Mouse (Mus musculus) forebrain, embryonic 14.5 days (tissue): ENCODE results near the gene C4b. TPM values are rescaled to one million over a fixed set of nuclear protein-coding genes. Genes with fewer than 3 reads are reported as not detected.

Source experiments
- ATAC-seq: fragments of 200-750 bp; cut with Nextera tagmentation; 2 replicates; pipeline ENCODE4 v1.8.0; 2017; ENCODE audit warnings: mild to moderate bottlenecking, moderate library complexity
- DNase-seq: peaks from one replicate; pipeline ENCODE4 v3.0.0-alpha.2; 2015; ENCODE audit warnings: low spot score
- H3K27ac ChIP-seq: fragments of 300-500 bp; sonication (generic); 2 replicates; pipeline ENCODE4 v1.5.1; 2014; ENCODE audit warnings: low read depth, mild to moderate bottlenecking, control low read depth, low read length, moderate library complexity
- H3K27me3 ChIP-seq: fragments of 300-500 bp; sonication (generic); replicated peaks from 2 replicates; pipeline ENCODE4 v1.6.1; 2014; ENCODE audit warnings: low read length, control low read depth, mixed read lengths; ENCODE audit not compliant: control insufficient read depth, insufficient read depth
- H3K36me3 ChIP-seq: fragments of 300-500 bp; sonication (generic); 2 replicates; pipeline ENCODE4 v1.6.1; 2014; ENCODE audit warnings: low read length, control low read depth; ENCODE audit not compliant: control insufficient read depth, insufficient read depth
- H3K4me1 ChIP-seq: fragments of 300-500 bp; sonication (generic); 2 replicates; pipeline ENCODE4 v1.6.1; 2014; ENCODE audit warnings: antibody characterized with exemption, low read length, control low read depth; ENCODE audit not compliant: control insufficient read depth, insufficient read depth
- H3K4me2 ChIP-seq: fragments of 300-500 bp; sonication (generic); 2 replicates; pipeline ENCODE4 v1.6.1; 2014; ENCODE audit warnings: mild to moderate bottlenecking, control low read depth, low read length
- H3K4me3 ChIP-seq: fragments of 300-500 bp; sonication (generic); 2 replicates; pipeline ENCODE4 v1.5.1; 2014; ENCODE audit warnings: low read depth, low read length, control low read depth
- H3K9ac ChIP-seq: fragments of 300-500 bp; sonication (generic); 2 replicates; pipeline ENCODE4 v1.6.1; 2014; ENCODE audit warnings: mild to moderate bottlenecking, low read length, control low read depth, moderate library complexity
- H3K9me3 ChIP-seq: fragments of 300-500 bp; sonication (generic); replicated peaks from 2 replicates; pipeline ENCODE4 v1.6.1; 2016; ENCODE audit warnings: low read length, control low read depth, mixed read lengths; ENCODE audit not compliant: control insufficient read depth
- WGBS: fragments of 180-500 bp; shearing (Covaris S2); extraction: QIAGEN DNeasy Blood & Tissue Kit; methylation state at CpG from one replicate; pipeline ENCODE4 v1.1.7; 2014; 5-methylcytosine and 5-hydroxymethylcytosine counted together
- microRNA-seq: library from miRNA; unstranded; fragments of <30 nt; microRNA quantifications from one replicate; pipeline ENCODE4, GENCODE M21; 2016
- polyA plus RNA-seq: library from polyadenylated mRNA; unstranded; fragments of >200 nt; fragmentation: Nextera tagmentation; extraction: Ambion mirVana; gene quantifications from 2 replicates; pipeline ENCODE4 v1.2.1, GENCODE M21; 2014

C4b gene
- polyA plus RNA-seq, 1 experiment from 2014 or later = not detected

- ATAC-seq = no peak
- H3K9me3 ChIP-seq = no peaks in the 10 kb centered on the region
- H3K36me3 ChIP-seq = no peaks in the 10 kb centered on the region
- DNase-seq = no peak
- no peak overlapping the region for H3K27ac ChIP-seq
- no peak overlapping the region for H3K9ac ChIP-seq
- H3K4me2 ChIP-seq = no peak overlapping the region
- no peak overlapping the region for H3K4me3 ChIP-seq
- H3K27me3 ChIP-seq = no peaks in the 10 kb centered on the region
- H3K4me1 ChIP-seq = no peaks in the 10 kb centered on the region
- 81% methylated on average over 4 of the region's 4 CpGs for WGBS
These were observed 63.1 kb downstream of the C4b start for GRCm38 (mm10) chr17:34680621-34681020.

GRCm38 (mm10) chr17:34680191-34680590 is 63.5 kb downstream of the C4b start:
- no peak overlapping the region for H3K4me3 ChIP-seq
- no peak overlapping the region for H3K27ac ChIP-seq
- H3K36me3 ChIP-seq = no peaks in the 10 kb centered on the region
- no peak for DNase-seq
- no peak for ATAC-seq
- no peaks in the 10 kb centered on the region for H3K9me3 ChIP-seq
- H3K4me2 ChIP-seq = no peak overlapping the region
- WGBS = 85% methylated on average over 26 of the region's 26 CpGs
- no peak overlapping the region for H3K9ac ChIP-seq
- H3K4me1 ChIP-seq = no peaks in the 10 kb centered on the region
- no peaks in the 10 kb centered on the region for H3K27me3 ChIP-seq

Small RNA genes within 50 kb of the gene (microRNA-seq; reads per million reads assigned to microRNA genes)
- gene Gm27471 = not detected

Other genes starting within 250 kb of the C4b start
- gene Btnl6, start 226.5 kb downstream of the C4b start, polyA plus RNA-seq = not detected in 2 replicates
- gene Notch4, start 179.6 kb downstream of the C4b start, polyA plus RNA-seq = 4.1 and 6.0 TPM in 2 replicates
- gene Gpsm3, start 154.1 kb downstream of the C4b start, polyA plus RNA-seq = 3.7 and 4.5 TPM in 2 replicates
- gene Pbx2, start 152.6 kb downstream of the C4b start, polyA plus RNA-seq = 6.4 and 9.6 TPM in 2 replicates
- gene Ager, start 146.0 kb downstream of the C4b start, polyA plus RNA-seq = 1.1 and 1.5 TPM in 2 replicates
- gene Rnf5, start 140.2 kb downstream of the C4b start, polyA plus RNA-seq = 222 TPM in 2 replicates
- gene Agpat1, start 139.6 kb downstream of the C4b start, polyA plus RNA-seq = 88.6 and 106 TPM in 2 replicates
- 7.6 and 8.7 TPM in 2 replicates for gene Egfl8, start 127.9 kb downstream of the C4b start, polyA plus RNA-seq
- gene Ppt2, start 115.4 kb downstream of the C4b start, polyA plus RNA-seq = 23.8 and 24.6 TPM in 2 replicates
- 5.0 and 5.5 TPM in 2 replicates for gene Prrt1, start 114.3 kb downstream of the C4b start, polyA plus RNA-seq
- 12.6 and 14.9 TPM in 2 replicates for gene Fkbpl, start 99.1 kb downstream of the C4b start, polyA plus RNA-seq
- 75.0 and 90.9 TPM in 2 replicates for gene Atf6b, start 96.7 kb downstream of the C4b start, polyA plus RNA-seq
- gene Tnxb, start 73.3 kb downstream of the C4b start, polyA plus RNA-seq = 0.04 and 0.10 TPM in 2 replicates
- gene Cyp21a1, start 60.7 kb upstream of the C4b start, polyA plus RNA-seq = not detected in 2 replicates
- gene Stk19, start 93.1 kb upstream of the C4b start, polyA plus RNA-seq = 31.7 and 33.8 TPM in 2 replicates
- gene Dxo, start 93.1 kb upstream of the C4b start, polyA plus RNA-seq = 54.9 and 66.4 TPM in 2 replicates
- gene Skiv2l, start 106.3 kb upstream of the C4b start, polyA plus RNA-seq = 36.6 and 46.9 TPM in 2 replicates
- 82.9 and 92.3 TPM in 2 replicates for gene Nelfe, start 106.5 kb upstream of the C4b start, polyA plus RNA-seq
- gene Cfb, start 118.6 kb upstream of the C4b start, polyA plus RNA-seq = 0.93 and 0.94 TPM in 2 replicates
- gene Zbtb12, start 135.6 kb upstream of the C4b start, polyA plus RNA-seq = 3.5 and 3.8 TPM in 2 replicates
- gene Gm20547, start 138.2 kb upstream of the C4b start, polyA plus RNA-seq = 0.28 TPM in 1 of 2 replicates, not detected in the other
- gene C2, start 154.4 kb upstream of the C4b start, polyA plus RNA-seq = 1.3 and 1.4 TPM in 2 replicates
- 62.5 and 76.9 TPM in 2 replicates for gene Ehmt2, start 154.6 kb upstream of the C4b start, polyA plus RNA-seq
- not detected in 2 replicates for gene Slc44a4, start 170.6 kb upstream of the C4b start, polyA plus RNA-seq
- 16.2 and 20.0 TPM in 2 replicates for gene Neu1, start 187.4 kb upstream of the C4b start, polyA plus RNA-seq
- gene Hspa1b, start 215.4 kb upstream of the C4b start, polyA plus RNA-seq = 0.15 TPM in 1 of 2 replicates, not detected in the other
- not detected in 2 replicates for gene Gm20481, start 226.0 kb upstream of the C4b start, polyA plus RNA-seq
- gene Hspa1a, start 228.3 kb upstream of the C4b start, polyA plus RNA-seq = 1.4 and 3.7 TPM in 2 replicates
- gene Hspa1l, start 228.8 kb upstream of the C4b start, polyA plus RNA-seq = 1.3 and 1.4 TPM in 2 replicates
- 131 and 148 TPM in 2 replicates for gene Lsm2, start 238.0 kb upstream of the C4b start, polyA plus RNA-seq